Mouse (Mus musculus) adipocyte (in vitro differentiated cells): ENCODE data around the gene Iqgap1.
"Not testable (repeated sequence)": the region's sequence is repeated elsewhere in the genome, so short reads cannot be mapped to it uniquely, and the experiment has no call there.

ENCODE experiments used
- DNase-seq: peaks from one replicate; pipeline ENCODE4 v3.0.0-alpha.2; 2016; ENCODE audit warnings: low spot score

Iqgap1 gene

DNA sequence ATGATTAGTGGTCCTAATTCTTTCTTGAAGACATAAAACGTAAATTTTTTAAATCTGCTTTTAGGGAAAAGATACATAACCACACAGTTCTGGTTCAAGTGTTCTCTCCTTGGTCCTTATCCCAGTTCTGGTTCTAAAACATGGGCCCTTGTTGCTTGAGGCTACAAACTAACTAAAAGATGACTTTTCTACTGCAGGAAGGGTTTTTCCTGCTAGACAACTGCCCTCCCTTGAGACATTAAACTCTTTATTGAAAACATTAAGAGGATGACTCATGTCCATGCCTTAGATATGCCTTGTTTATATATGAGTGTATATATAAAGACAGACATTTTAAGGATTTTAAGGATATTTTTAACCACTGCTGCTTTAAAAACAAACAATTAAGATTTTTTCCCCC is 17.4 kb upstream of the Iqgap1 start:
- no peak for DNase-seq

DNA sequence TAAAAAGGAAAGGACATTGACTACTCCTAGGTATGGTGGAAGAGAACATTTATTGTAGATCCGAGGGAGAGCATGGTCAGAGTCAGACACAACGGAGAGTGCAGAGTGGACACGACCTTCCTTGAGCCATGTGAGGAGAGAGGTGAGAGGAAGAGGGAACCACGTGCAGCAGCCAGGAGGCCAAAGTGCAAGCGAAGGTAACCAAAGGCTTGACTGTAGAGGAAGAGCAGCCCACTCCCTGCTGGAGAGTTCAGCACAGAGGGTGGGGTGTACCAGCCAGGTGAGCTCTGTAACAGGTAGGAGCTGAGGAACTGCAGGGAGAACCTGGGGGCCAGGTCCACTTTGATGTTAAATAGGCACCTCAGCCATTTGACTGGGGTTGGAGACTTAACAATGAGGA is 16.4 kb upstream of the Iqgap1 start:
- no peak for DNase-seq

DNA sequence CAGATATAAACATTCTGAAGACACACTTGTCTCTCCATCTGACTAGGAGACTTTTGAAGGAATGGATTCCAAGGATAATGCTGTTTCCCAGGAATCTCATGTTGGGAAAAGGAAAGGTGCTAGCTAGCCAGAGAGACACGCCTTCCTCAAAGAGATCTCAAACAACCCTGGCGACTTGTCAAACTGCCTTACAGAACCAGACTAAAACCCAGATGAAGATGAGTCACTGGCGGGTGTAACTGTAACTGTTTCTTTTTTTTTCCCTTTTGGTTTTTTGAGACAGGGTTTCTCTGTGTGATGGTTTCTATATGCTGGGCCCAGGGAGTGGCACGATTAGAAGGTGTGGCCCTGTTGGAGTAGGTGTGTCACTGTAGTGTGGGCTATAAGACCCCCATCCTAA is 15.2 kb upstream of the Iqgap1 start:
- DNase-seq, result no peak

DNA sequence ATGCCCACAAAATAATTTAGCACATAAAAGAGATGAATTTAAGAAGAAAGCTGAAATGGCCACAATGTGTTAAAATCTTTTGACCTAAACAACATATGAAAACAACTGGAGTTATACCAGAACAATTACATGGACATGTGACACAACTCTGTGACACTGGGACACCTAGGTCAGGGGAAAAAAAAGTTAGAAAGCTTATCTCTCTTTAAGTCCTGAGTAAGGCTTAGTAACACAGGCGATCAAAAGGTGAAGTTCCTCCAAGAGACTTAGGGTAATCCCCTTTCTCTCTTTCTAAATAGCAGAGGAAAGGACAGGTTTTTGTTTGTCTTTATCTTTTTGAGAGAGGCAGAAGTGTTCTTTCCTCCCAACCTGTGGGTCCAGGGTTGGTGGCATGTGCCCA is 14.5 kb upstream of the Iqgap1 start:
- DNase-seq, result no peak

DNA sequence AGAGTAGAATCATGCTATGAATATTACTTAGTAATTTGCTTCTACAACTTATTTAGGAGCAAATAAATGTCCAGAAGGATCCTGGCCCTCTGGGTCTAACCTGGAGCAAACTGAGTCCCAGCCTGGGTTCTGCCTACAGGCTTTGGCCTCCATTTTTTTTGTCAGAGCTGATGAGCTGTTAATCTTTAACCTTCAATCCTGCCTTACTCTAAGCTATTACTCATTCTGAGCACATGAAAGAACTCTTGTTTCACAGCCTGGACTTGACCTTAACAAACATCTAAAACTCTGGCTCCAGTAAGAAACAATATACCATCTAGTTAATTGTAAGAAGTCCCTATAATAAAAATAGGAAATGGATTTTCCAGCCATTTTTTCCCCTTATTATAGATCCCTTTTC is 14.0 kb upstream of the Iqgap1 start:
- DNase-seq, result no peak

DNA sequence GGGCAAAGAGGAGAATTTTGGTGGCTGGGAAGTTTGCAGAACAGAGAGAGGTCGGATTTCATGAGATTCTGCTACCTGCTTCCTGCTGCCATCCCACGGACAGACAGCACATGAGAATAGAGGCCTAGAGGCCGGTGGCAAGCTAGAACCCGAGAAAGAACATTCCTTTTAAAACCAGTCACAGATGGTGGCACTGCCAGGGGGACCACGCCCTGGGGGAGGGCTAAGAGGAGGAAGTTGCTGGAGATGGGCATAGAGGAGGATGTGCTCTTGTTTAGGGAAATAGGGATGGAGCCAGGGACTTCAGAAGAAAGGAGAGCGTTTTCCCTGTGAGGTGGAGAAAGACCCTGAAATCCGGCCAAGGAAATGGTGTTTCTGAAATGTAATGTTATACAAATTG is 12.5 kb upstream of the Iqgap1 start:
- DNase-seq, result no peak

DNA sequence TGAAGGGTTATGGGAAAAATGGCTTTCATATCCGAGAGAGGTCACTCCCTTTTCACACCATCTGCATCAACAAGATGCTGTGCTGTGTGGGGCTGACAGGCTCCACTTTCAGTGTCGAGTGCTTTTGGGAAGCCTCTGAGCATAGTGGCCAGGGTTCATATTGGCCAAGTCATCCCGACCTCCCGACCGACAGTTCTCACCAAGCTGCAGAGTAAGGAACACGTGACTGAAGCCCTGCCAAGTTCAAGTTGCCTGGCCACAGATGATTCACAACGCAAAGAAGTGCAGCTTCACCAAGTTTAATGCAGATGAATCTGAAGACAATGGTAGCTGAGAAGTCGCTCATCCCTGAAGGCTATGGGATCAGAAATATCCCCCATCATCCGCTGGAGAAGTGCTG is 12.0 kb upstream of the Iqgap1 start:
- peak; percentile 57 for DNase-seq

DNA sequence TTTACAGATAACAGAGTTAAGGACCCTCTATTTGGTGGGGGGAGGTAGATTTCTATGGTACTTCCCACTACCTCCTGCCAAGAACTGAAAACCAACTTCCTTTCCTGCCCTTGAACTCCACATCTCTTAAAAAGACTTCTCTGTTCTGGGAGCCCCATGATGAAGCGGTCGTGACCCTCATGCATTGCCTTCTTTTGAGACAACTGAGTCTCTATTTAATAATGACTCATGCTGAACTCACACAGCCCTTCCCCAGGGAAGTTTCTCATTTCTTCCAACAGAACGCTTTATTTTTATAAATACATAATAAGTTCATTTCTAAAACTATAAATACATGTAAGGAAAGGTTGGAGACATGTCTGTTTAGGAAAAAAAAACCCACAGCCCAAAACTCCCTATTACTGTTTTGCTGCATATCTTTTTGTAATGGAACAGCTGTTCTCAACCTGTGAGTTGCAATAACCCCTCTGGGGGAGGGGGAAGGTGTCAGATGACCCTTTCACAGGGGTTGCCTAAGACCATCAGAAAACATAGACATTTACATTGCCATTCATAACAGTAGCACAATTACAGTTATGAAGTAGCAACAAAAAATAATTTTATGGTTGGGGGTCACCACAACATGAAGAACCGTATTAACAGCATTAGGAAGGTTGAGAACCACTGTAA is 10.3 kb upstream of the Iqgap1 start:
- no peak for DNase-seq

DNA sequence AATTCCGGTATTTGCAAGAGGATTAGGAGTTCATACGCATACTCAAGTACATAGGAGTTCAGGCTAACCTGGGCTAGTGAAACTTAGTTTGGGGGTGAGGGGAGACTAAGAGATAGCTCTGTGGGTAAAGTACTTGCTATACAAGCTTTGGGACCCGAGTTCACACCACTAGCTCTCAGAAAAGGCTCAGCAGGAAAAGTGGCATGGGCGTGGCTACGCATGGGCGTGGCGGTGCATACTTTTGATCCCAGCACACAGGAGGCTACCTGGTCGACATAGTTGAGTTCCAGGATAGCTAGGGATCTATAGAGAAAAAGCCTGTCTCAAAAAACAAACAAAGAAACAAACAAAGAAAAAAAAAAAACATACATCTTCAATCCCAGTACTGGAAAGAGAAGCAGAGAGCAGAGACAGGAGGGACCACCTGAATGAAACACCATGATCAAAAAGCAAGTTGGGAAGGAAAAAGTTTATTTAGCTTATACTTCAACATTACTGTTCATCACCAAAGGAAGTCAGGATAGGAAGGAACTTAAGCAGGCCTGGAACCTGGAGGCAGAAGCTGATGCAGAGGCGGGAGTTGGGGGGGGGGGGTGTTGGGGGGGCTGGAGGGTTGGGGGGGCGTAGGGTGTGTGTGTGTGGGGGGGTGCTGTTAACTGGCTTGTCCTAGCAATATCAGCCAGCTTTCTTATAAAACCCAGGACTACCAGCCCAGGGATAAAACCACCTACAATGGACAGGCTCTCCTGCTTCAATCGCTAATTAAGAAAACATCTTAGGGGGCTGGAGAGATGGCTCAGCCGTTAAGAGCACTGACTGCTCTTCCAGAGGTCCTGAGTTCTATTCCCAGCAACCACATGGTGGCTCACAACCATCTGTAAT is 8.1 kb upstream of the Iqgap1 start:
- DNase-seq, result no peak

DNA sequence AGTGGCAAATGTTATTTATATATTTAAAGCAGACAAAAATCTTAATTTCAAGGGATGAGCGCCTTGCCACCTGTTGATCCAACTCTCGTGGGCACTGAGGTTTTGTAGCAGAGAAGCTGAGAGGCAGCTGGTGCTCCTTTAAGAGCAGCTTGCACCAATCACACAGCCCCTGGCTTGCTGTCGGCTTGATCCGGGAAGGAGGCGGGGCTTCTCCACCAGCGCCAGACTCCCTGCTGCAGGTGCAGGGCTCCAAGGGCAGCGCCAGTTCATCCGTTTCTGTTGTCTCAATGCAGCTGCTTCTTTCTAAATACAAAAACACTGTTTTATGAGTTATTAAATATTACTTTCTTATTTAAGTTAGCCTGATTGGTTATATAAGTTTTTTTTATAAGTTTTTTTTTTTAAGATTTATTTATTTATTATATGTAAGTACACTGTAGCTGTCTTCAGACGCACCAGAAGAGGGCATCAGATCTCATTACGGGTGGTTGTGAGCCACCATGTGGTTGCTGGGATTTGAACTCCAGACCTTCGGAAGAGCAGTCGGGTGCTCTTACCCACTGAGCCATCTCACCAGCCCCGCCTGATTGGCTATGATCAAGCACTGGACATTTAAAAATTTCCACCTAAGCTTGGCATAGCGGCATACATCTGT is 7.3 kb upstream of the Iqgap1 start:
- DNase-seq, result not testable (repeated sequence)

DNA sequence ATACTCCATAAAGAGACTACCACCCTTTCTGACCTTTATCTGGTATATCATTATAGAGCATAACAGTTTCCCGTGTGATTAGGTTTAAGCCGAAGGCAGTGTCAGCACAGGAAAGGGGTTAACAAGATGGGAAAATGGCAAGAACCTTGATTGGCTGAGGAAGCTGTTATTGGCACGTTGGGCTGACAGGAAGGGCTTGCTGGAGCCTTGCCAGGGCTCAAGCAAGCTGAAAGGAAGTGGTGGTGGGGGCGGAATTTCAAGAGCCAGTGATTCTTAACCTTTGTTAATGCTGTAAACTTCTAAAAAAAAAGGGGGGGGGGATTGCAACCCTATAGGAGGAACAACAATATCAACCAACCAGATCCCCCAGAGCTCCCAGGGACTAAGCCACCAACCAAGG is 6.4 kb upstream of the Iqgap1 start:
- DNase-seq, result no peak

DNA sequence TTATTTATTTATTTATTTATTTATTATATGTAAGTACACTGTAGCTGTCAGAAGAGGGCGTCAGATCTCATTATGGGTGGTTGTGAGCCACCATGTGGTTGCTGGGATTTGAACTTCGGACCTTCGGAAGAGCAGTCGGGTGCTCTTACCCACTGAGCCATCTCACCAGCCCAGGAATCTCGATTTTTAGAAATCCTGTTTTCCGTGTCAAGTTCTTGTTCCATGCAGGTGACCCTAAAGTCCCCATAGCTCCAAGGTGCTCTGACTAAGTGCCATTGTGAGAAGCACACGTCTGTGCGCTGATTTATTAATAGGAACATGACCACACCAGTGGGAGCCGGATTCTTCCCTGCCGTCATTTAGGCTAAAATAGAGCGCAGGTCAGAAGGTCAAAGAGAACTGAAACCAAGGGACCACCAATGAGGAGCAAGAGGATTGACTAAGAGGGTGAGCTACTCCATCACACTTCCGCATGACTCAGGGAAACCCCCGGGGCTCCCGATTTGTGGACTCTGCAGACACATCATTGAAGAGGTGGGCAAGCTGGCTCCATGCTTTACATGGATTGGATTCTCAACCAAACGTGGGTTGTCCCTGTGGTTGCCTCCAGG is 4.5 kb upstream of the Iqgap1 start:
- no peak for DNase-seq

DNA sequence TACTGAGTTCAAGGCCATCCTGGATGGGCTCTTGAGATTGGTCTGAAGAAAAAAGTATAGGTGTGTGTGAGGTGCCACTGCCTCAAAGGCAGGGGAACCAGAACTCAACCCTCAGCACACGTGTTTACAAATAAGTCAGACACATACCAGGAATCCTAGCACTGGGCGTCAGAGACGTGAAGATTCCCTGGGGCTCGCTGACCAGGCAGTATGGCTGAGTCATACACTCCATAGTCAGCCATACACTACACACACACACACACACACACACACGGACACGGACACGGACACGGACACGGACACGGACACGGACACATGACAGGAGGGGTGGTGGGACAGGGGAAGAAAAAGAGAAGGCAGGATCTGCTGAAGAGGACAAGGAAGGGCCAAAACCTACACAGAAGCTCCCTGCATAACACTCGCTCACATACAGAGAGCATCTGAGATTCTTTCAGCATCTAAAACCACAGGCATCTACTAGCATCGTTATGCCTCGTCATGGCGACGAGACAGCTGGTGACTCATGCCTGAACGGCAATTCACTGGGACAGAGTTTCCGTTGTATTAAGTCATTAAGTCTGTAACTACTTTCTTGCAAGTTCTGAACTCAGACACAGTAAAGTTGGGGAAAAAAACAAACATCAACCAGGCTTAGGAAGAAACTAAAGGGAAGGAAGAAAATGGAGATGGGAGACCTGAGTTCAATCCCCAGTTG is 2.5 kb upstream of the Iqgap1 start:
- DNase-seq, result peak; percentile 78

DNA sequence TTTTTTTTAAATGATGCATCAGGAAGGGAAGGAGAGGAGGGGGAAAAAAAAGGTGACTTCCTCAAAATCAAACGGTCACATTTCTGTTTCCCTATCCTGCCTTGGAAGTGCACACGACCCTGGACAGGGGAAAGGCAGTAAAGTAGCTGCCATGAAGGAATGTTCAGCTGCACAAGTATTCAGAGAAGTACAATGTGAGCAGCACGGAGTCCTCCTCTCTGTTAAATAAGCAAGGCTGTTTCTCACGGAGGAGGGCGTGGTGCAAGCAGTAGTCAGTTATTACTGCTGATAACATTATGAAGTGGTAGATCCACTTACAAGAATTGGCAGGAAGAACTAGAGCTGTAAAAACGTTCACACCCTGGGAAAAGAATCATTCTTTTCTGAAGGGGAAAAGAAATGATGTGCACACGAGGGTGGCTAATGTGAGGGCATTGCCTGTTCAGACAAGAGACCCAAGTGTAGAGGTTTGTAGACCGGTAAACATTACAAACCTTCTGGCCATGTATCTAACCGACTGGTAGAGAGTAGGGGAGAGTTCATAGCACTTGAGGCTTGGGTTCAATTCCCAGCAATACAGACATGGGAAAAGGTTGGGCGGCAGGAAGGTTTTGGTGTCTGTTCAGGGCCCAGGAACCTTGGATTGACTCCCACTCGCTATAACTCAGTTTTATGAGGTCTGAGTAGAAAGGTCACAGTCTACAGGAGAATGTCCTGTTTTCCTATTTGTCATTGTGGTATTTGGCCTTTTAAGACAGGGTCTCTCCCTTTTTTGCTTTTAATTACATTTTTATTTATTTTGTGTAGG is 1.7 kb downstream of the Iqgap1 start:
- no peak for DNase-seq

DNA sequence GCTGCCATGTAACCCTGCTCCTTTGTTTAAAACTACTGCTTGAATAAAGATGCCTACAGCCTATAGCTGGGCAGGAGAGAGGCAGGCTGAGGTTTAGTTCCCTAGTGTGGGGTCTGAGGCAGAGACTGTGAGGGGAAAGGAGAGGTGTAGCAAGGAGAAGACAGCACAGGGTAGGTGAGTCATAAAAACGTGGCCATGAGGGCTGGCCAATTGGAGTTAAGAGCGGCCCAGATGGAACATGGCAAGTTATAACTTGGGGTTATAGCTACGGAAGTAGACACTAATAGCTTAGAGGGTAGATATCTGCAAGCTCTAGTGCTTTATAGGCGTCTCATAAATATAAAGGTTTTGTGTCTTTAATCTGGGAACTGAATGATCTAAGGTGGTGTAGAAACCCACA is 2.5 kb downstream of the Iqgap1 start:
- no peak for DNase-seq

DNA sequence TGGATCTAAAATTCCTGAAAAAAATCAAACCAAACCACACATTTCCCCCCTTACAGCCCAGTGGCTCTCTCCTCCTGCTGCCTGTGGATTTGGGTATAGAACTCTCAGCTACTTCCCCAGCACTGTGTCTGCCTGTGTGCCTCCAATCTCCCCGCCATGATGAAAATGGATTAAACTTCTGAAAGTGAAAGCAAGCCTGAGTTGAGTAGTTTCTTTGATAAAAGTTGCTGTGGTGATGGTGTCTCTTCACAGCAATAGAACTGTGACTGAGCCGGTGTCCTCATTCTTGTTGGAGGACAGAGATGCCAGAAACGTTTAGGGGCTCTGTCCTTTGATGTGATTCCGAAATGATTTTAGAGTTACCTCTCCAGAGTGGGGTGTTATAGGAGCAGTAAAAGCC is 4.9 kb downstream of the Iqgap1 start:
- no peak for DNase-seq

DNA sequence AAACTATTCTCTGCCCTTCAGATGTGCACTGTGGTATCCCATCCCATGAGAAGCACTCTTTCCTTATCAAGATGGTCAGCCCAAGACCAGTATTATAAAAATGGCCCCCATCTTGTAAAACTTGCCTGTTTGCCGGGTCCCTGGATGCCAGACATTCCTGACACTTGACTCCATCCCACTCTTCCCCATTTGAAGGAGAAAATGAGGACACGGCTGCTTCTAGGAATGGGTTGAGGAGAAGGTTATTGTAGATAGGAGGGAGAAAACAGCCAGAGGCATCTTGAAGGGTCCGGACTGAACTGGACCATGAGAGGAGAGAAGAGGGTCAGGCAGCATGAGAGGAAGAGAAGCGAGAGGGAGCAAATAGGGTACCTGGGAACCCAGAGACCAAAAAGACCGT is 9.1 kb downstream of the Iqgap1 start:
- DNase-seq, result no peak

DNA sequence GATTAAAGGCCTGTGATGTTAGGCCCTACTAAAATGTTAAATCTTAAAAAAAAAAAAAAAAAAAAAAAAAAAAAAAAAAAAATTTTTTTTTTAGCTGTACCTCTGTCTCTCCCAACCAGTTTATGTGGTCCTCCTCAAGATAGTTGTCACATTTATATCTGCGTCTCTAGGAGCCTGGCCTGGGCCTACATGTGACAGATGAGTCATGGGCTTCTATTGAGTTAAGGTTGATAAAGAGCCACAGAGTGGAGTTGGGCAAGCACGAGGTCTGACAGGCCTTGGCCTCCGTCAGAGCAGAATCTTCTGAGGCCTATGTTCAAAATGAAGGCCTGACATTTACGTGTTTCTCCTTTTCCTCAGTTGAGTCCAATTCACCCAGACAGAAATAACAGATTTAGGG is 12.4 kb downstream of the Iqgap1 start:
- DNase-seq, result no peak

DNA sequence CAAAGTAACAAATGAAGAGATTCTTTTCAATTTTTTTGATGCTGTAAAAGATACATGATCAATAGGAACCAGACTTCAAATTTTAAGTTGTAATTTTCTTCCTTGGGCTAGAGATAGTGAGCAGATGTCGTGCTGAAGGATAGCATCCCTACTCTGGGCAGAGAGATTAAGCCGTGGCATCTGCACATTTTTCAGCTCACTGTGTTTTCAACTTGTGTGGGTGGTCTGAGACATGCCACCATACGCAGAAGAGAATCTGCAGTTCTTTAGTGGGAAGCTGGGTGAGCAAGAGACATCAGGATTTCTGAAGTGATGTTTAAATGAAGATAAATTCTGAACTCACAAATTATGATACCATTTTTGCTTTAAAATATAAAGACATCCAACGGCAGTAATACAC is 19.4 kb downstream of the Iqgap1 start:
- no peak for DNase-seq

DNA sequence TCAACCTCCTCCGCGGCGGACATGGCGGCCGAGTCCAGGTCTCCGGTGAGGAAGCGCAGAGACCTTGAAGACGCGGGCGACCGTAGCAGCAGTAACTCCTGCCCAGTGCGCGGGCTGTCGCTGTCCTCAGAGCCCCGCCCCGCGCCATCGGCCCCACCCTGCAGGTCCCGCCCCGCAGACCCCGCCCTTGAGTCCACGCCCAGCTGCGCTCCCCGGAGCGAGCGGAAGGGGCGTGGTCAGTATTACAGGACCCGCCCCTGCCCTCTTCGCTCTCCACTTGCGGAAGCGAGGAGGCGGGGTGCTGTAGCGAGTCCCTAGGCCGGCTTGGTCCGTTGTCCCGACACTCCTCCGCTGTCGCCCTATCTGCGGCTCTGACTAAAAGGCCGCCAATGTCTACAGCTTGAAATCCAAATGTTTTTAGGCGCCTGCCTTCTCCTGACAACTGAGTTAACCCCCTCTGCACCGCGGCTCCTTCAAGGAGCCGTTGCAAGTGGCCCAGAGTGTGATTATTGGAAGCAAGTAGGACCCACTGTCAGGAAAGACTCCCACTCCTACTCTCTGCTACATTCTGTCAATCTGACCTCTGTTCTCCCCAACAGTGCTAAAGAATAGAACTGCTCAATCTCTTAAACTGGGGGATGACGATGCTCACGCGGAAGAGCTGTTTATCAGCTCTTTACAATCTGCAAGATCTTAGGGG is 22.5 kb downstream of the Iqgap1 start:
- peak; percentile 94 for DNase-seq
